Mouse (Mus musculus) limb, embryonic 12.5 days (tissue): Measurements from ENCODE around the gene Fam189a1. TPM values are rescaled to one million over a fixed set of nuclear protein-coding genes. Genes with fewer than 3 reads are reported as not detected.

ENCODE experiments used
- ATAC-seq: fragments of 200-750 bp; cut with Nextera tagmentation; 2 replicates; pipeline ENCODE4 v1.8.0; 2017; ENCODE audit warnings: low read depth, moderate TSS enrichment; ENCODE audit not compliant: insufficient number of reproducible peaks, insufficient read depth, low FRiP score, low TSS enrichment
- H3K27ac ChIP-seq: fragments of 300-500 bp; sonication (generic); 2 replicates; pipeline ENCODE4 v1.5.1; 2016; ENCODE audit warnings: mild to moderate bottlenecking, moderate library complexity
- H3K27me3 ChIP-seq: fragments of 300-500 bp; sonication (generic); 2 replicates; pipeline ENCODE4 v1.6.1; 2016; ENCODE audit warnings: mild to moderate bottlenecking, moderate library complexity
- H3K36me3 ChIP-seq: fragments of 300-500 bp; sonication (generic); 2 replicates; pipeline ENCODE4 v1.6.1; 2016; ENCODE audit warnings: mild to moderate bottlenecking, moderate library complexity
- H3K4me1 ChIP-seq: fragments of 300-500 bp; sonication (generic); replicated peaks from 2 replicates; pipeline ENCODE4 v1.6.1; 2016
- H3K4me2 ChIP-seq: fragments of 300-500 bp; sonication (generic); 2 replicates; pipeline ENCODE4 v1.6.1; 2016; ENCODE audit warnings: mild to moderate bottlenecking, moderate library complexity
- H3K4me3 ChIP-seq: fragments of 300-500 bp; sonication (generic); replicated peaks from 2 replicates; pipeline ENCODE4 v1.5.1; 2016; ENCODE audit warnings: mild to moderate bottlenecking
- H3K9ac ChIP-seq: fragments of 300-500 bp; sonication (generic); replicated peaks from 2 replicates; pipeline ENCODE4 v1.6.1; 2016; ENCODE audit warnings: mild to moderate bottlenecking, moderate library complexity
- H3K9me3 ChIP-seq: fragments of 300-500 bp; sonication (generic); 2 replicates; pipeline ENCODE4 v1.6.1; 2016; ENCODE audit warnings: mild to moderate bottlenecking, moderate library complexity
- WGBS: fragments of 180-500 bp; shearing (Covaris S2); methylation state at CpG from one replicate; pipeline ENCODE4 v1.1.7; 2016; 5-methylcytosine and 5-hydroxymethylcytosine counted together
- polyA plus RNA-seq: library from polyadenylated mRNA; unstranded; fragments of >200 nt; fragmentation: Nextera tagmentation; extraction: Ambion mirVana; gene quantifications from 2 replicates; pipeline ENCODE4 v1.2.1, GENCODE M21; 2016

Gene Fam189a1
- polyA plus RNA-seq, 1 experiment from 2014 or later: 1.6 TPM

DNA sequence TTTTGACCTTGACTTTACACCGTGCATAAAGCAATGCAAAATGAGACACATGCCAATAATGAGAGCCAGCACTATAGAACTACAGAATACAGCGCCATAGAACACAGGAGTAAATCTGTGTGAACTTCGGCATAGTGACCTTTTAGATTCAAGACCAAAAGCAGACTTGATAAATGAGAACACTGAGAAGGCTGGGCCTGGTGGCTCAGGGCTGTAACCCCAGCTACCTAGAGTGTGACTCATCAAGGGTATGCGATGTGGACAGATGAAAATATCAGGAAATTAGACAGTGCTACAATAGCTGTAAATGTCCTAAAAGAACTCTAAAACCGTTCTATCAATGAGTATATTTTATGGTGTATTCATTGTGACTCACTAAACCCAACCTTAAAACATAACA is 276.0 kb downstream of the Fam189a1 start:
- no peak overlapping the region for H3K4me2 ChIP-seq
- H3K36me3 ChIP-seq: no peaks in the 10 kb centered on the region
- H3K4me3 ChIP-seq: no peak overlapping the region
- H3K27ac ChIP-seq: no peak overlapping the region
- H3K27me3 ChIP-seq: peaks cover 20% of the 10 kb centered on the region
- H3K9me3 ChIP-seq: no peaks in the 10 kb centered on the region
- no peak for ATAC-seq
- 71% methylated on average over 5 of the region's 5 CpGs for WGBS
- no peaks in the 10 kb centered on the region for H3K4me1 ChIP-seq
- H3K9ac ChIP-seq: no peak overlapping the region

- WGBS: 95% methylated on average over 4 of the region's 4 CpGs
- no peak overlapping the region for H3K27ac ChIP-seq
Measured at GRCm38 (mm10) chr7:64874941-64875340, 281.4 kb downstream of the Fam189a1 start.

GRCm38 (mm10) chr7:64873266-64873665 is 283.1 kb downstream of the Fam189a1 start:
- H3K9ac ChIP-seq: no peak overlapping the region
- peak overlapping the region; percentile 90 for H3K4me3 ChIP-seq
- ATAC-seq: peak; percentile 8; the same call in 1 of the 2 replicates
- peaks cover 15% of the 10 kb centered on the region for H3K36me3 ChIP-seq
- peak overlapping the region; percentile 88 for H3K4me2 ChIP-seq
- WGBS: 34% methylated on average over 11 of the region's 11 CpGs
- H3K9me3 ChIP-seq: no peaks in the 10 kb centered on the region
- peaks cover 31% of the 10 kb centered on the region for H3K27me3 ChIP-seq
- peaks cover 12% of the 10 kb centered on the region for H3K4me1 ChIP-seq
- peak overlapping the region; percentile 96 for H3K27ac ChIP-seq

More at GRCm38 (mm10) chr7:64874941-64875340, 281.4 kb downstream of the Fam189a1 start:
- Histone ChIP-seq H3K4me3 (no peak overlapping the region), H3K9me3 (no peaks in the 10 kb centered on the region), H3K36me3 (peaks cover 10% of the 10 kb centered on the region), H3K4me2 (no peak overlapping the region), H3K27me3 (peaks cover 31% of the 10 kb centered on the region), H3K9ac (no peak overlapping the region), H3K4me1 (peaks cover 12% of the 10 kb centered on the region)
- no peak for ATAC-seq

DNA sequence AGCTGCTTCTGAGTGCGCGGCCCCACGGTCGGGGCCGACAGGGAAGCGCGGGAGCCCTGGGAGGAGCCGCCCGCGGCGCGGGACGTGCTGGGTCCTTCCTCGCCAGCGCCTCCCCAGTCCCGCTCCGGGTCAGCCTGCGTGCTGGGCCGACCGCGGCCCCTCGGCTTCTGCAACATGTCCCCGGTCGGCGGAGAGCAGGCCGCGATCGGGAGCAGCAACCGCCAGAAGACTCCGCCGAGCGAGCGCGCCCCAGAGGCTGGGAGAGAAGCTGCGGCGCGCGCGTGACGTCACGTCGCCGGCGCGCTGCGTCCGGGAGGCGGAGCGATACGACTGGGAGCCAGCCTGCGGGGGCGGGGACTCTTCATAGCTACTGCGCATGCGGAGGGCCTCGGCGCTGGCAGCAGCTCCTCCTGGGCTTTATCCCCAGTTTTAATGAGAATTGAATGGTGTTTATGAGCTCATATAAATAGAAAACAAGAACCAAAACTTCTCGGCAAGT is 283.6 kb downstream of the Fam189a1 start, which contains the start of gene Nsmce3:
TSS of gene Nsmce3 (minus strand) at position 255 of the 499 bp plus-strand sequence.
- Histone ChIP-seq H3K4me1 (peaks cover 12% of the 10 kb centered on the region), H3K27ac (peak within 1 kb of the TSS; percentile 96), H3K9ac (peak within 1 kb of the TSS; percentile 90), H3K4me2 (peak within 1 kb of the TSS; percentile 88), H3K9me3 (no peaks in the 10 kb centered on the region), H3K4me3 (peak within 1 kb of the TSS; percentile 90), H3K36me3 (peaks cover 15% of the 10 kb centered on the region), H3K27me3 (peaks cover 27% of the 10 kb centered on the region)
- WGBS: under 1% methylated on average over 57 of the region's 57 CpGs
- peak; percentile 88 for ATAC-seq

- peaks cover 12% of the 10 kb centered on the region for H3K4me1 ChIP-seq
- H3K27ac ChIP-seq: peak overlapping the region; percentile 96
- ATAC-seq: peak; percentile 78
- H3K4me2 ChIP-seq: peak overlapping the region; percentile 88
- peaks cover 22% of the 10 kb centered on the region for H3K27me3 ChIP-seq
- peak overlapping the region; percentile 90 for H3K9ac ChIP-seq
- WGBS: under 1% methylated on average over 33 of the region's 33 CpGs
- H3K4me3 ChIP-seq: peak overlapping the region; percentile 90
- H3K9me3 ChIP-seq: no peaks in the 10 kb centered on the region
- H3K36me3 ChIP-seq: peaks cover 15% of the 10 kb centered on the region
Measured at GRCm38 (mm10) chr7:64871987-64872742, 284.2 kb downstream of the Fam189a1 start.

- no peak overlapping the region for H3K27ac ChIP-seq
- 78% methylated on average over 6 of the region's 6 CpGs for WGBS
- peaks cover 15% of the 10 kb centered on the region for H3K36me3 ChIP-seq
- peaks cover 12% of the 10 kb centered on the region for H3K4me1 ChIP-seq
- no peak overlapping the region for H3K9ac ChIP-seq
- no peak overlapping the region for H3K4me3 ChIP-seq
- H3K9me3 ChIP-seq: no peaks in the 10 kb centered on the region
- no peak for ATAC-seq
- no peak overlapping the region for H3K4me2 ChIP-seq
- H3K27me3 ChIP-seq: peaks cover 3% of the 10 kb centered on the region
Measured at GRCm38 (mm10) chr7:64869549-64870065, 286.8 kb downstream of the Fam189a1 start.

DNA sequence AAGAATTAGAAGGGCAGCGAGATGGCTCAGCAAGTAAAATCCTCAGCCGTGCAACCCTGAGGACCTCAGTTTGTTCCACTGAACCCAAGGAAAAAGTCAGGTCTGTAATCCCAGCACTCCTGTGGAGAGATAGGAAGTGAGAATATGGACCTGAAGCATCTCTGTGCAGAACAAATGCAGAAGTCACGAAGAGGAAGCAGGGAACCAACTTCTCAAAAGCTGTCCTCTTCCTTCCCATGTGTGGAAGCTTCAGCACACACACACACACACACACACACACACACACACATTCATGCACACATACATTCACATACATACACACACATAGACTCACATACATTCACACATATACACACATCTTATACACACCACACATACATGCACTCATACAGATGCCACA is 292.8 kb downstream of the Fam189a1 start:
- Histone ChIP-seq H3K4me3 (no peak overlapping the region), H3K27me3 (no peaks in the 10 kb centered on the region), H3K4me1 (no peaks in the 10 kb centered on the region), H3K9me3 (no peaks in the 10 kb centered on the region), H3K27ac (no peak overlapping the region), H3K9ac (no peak overlapping the region), H3K36me3 (no peaks in the 10 kb centered on the region), H3K4me2 (no peak overlapping the region)
- ATAC-seq: no peak
- WGBS: 84% methylated on average over 3 of the region's 3 CpGs

DNA sequence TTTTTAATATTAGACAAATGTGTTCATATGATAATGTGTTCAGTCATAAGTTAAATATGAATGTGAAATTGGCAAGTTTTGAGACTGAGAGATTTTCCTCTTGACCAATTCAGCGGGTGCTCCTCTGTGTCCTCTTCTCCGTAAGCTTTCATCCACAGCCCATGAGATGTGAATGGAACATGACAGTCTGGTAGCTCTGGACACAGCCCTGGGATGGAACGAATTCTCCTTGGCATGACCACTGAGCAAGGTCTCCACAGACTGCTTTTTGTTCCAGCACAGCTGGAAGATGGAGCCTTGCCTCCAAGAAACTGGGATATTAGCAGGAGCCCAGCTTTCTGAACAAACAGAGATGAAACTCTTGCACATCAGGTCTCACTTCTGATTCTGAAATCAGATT is 293.4 kb downstream of the Fam189a1 start:
- no peaks in the 10 kb centered on the region for H3K36me3 ChIP-seq
- no peak overlapping the region for H3K27ac ChIP-seq
- no peak overlapping the region for H3K4me2 ChIP-seq
- H3K4me3 ChIP-seq: no peak overlapping the region
- WGBS: 87% methylated on average over 3 of the region's 3 CpGs
- no peaks in the 10 kb centered on the region for H3K9me3 ChIP-seq
- no peak for ATAC-seq
- no peaks in the 10 kb centered on the region for H3K4me1 ChIP-seq
- no peak overlapping the region for H3K9ac ChIP-seq
- H3K27me3 ChIP-seq: no peaks in the 10 kb centered on the region

GRCm38 (mm10) chr7:64856526-64857082 is 299.8 kb downstream of the Fam189a1 start:
- ATAC-seq: no peak
- H3K4me3 ChIP-seq: no peak overlapping the region

DNA sequence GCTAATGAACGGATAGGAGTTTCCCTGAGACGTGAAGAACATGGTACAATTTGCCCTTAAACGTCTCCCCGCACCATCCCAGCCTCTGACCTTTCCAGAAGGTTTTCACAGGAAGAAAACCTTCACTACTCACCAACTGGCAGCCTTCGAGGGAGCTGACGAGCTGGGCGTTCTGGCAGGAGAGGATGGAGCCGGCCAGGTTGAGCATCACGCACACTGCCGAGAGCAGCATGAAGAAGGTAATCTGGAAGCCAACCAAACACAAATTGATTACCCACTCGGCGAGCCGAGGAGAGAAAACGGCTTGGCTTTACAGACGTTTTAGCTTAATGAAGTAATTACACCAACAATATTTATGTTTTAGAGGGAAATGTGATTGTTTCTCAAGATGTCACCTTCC is 300.4 kb downstream of the Fam189a1 start:
- Histone ChIP-seq H3K27me3 (no peaks in the 10 kb centered on the region), H3K9ac (no peak overlapping the region), H3K4me3 (no peak overlapping the region), H3K4me2 (peak overlapping the region; percentile 28), H3K27ac (no peak overlapping the region), H3K4me1 (no peaks in the 10 kb centered on the region), H3K36me3 (no peaks in the 10 kb centered on the region), H3K9me3 (no peaks in the 10 kb centered on the region)
- WGBS: 41% methylated on average over 15 of the region's 15 CpGs
- no peak for ATAC-seq

More at GRCm38 (mm10) chr7:64856526-64857082, 299.8 kb downstream of the Fam189a1 start:
- no peaks in the 10 kb centered on the region for H3K36me3 ChIP-seq
- no peak overlapping the region for H3K27ac ChIP-seq
- H3K9ac ChIP-seq: no peak overlapping the region
- no peaks in the 10 kb centered on the region for H3K9me3 ChIP-seq
- no peaks in the 10 kb centered on the region for H3K4me1 ChIP-seq
- 76% methylated on average over 12 of the region's 12 CpGs for WGBS
- H3K4me2 ChIP-seq: peak overlapping the region; percentile 28
- H3K27me3 ChIP-seq: no peaks in the 10 kb centered on the region

GRCm38 (mm10) chr7:64855389-64855927 is 300.9 kb downstream of the Fam189a1 start:
- 66% methylated on average over 5 of the region's 10 CpGs for WGBS
- no peaks in the 10 kb centered on the region for H3K27me3 ChIP-seq
- no peak for ATAC-seq
- H3K9me3 ChIP-seq: no peaks in the 10 kb centered on the region
- H3K4me3 ChIP-seq: no peak overlapping the region
- no peaks in the 10 kb centered on the region for H3K36me3 ChIP-seq
- no peak overlapping the region for H3K9ac ChIP-seq
- H3K27ac ChIP-seq: no peak overlapping the region
- no peak overlapping the region for H3K4me2 ChIP-seq
- no peaks in the 10 kb centered on the region for H3K4me1 ChIP-seq
